In the genomic region with DNA sequence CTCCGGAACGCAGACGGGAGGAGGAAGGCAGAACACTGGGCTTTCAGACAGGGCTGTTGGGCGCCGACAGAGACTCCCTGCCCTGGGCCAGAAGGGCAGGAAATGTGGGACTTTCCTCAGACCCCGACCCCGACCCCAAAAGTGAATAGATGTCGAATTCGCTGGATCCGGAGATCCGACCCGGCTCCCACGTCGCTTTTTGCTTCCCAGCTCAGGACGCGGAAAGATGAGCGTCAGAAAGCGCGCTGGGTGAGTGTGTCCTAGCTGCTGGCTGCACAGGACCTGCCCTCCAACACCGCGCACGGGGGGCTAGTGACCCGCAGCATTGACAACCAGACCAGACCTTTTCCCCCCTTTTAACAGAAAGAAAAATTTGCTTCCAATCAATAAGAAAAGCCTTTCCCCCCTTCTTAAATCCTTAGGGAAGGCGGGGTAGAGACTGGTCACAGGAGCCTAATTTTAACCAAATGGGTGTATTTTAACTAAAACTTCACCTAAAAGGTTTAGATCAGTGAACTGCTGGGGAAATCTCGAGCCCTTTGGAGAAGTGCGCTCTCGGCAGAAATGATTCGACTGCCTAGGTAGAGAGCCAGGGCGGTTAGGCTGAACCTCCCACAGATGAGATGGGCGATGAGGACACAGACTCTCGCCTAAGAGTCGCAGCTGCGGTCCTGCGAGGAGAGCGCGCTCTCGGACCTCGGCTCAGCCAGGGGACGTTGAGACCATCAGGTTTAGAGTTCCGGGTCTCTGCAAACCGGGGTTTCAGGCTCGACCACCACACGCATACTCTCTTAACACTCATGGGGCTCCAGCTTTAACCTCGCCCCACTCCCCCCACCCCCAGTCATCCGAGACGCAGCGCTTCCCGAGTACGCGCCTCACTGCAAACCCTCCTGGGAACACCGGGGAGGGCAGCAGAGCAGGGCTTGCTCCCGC, we compare ENCODE assay signal across 8 mouse cellular contexts. TPM values are rescaled to one million over a fixed set of nuclear protein-coding genes. Genes with fewer than 3 reads are reported as not detected.
DNase-seq lines count a peak whose midpoint lies in the region; ATAC-seq and TF ChIP-seq lines count a peak whose summit lies in the region.

No protein-coding gene starts in this region.

- no peak overlapping the region for H3K27ac ChIP-seq in heart, adult 2 months
- H3K27ac ChIP-seq in hindbrain, embryonic 10.5 days: peak overlapping the region; percentile 53; the same call in 1 of the 2 replicates
- H3K27ac ChIP-seq in midbrain, embryonic 11.5 days (ENCODE audit: low read depth, low read length): no peak overlapping the region
- H3K27ac ChIP-seq in cerebellum, adult 2 months (ENCODE audit: insufficient read depth, low read length): no peak overlapping the region

- H3K27me3 ChIP-seq in heart, adult 2 months (ENCODE audit: control insufficient read depth, insufficient read depth, low read length): peaks cover 15% of the 10 kb centered on the region
- peaks cover 89% of the 10 kb centered on the region for H3K27me3 ChIP-seq in hindbrain, embryonic 10.5 days (ENCODE audit: insufficient read depth, poor library complexity, severe bottlenecking)
- peaks cover 63% of the 10 kb centered on the region for H3K27me3 ChIP-seq in midbrain, embryonic 11.5 days (ENCODE audit: control insufficient read depth, insufficient read depth, low read length)
- H3K27me3 ChIP-seq in cerebellum, adult 2 months (ENCODE audit: control insufficient read depth, insufficient read depth, low read length): peaks cover 3% of the 10 kb centered on the region; the same call in 1 of the 2 replicates

- H3K4me2 ChIP-seq in midbrain, embryonic 11.5 days: peak overlapping the region; percentile 92

- 3% methylated on average over 52 of the region's 52 CpGs for whole genome bisulfite sequencing in heart, adult 2 months
- under 1% methylated on average over 52 of the region's 52 CpGs for WGBS in hindbrain, embryonic 10.5 days
- WGBS in midbrain, embryonic 11.5 days: under 1% methylated on average over 52 of the region's 52 CpGs
- WGBS in cerebellum, adult 2 months: under 1% methylated on average over 52 of the region's 52 CpGs

- peaks cover 3% of the 10 kb centered on the region; the same call in 1 of the 2 replicates for H3K4me1 ChIP-seq in heart, adult 2 months (ENCODE audit: control insufficient read depth, insufficient read depth, low read length)
- peaks cover 63% of the 10 kb centered on the region for H3K4me1 ChIP-seq in hindbrain, embryonic 10.5 days (replicated peaks)
- peaks cover 19% of the 10 kb centered on the region for H3K4me1 ChIP-seq in midbrain, embryonic 11.5 days (ENCODE audit: control insufficient read depth, insufficient read depth, low read length)
- H3K4me1 ChIP-seq in cerebellum, adult 2 months (ENCODE audit: control insufficient read depth, insufficient read depth, low read length): no peaks in the 10 kb centered on the region

- no peak for TF ChIP-seq POLR2A in heart, adult 2 months (IDR thresholded peaks at IDR 0.05; ENCODE audit: insufficient read depth, low read depth, low read length)
- no peak for TF ChIP-seq POLR2A in brain, embryonic 14.5 days (IDR thresholded peaks at IDR 0.05; ENCODE audit: borderline replicate concordance, extremely low read depth, insufficient read depth, insufficient read length, poor library complexity, severe bottlenecking)
- no peak for TF ChIP-seq POLR2A in cerebellum, adult 2 months (IDR thresholded peaks at IDR 0.05; ENCODE audit: borderline replicate concordance, insufficient read depth, low read length)

- H3K36me3 ChIP-seq in heart, adult 2 months (ENCODE audit: control insufficient read depth, insufficient read depth, low read length): no peaks in the 10 kb centered on the region
- H3K36me3 ChIP-seq in hindbrain, embryonic 10.5 days: no peaks in the 10 kb centered on the region
- no peaks in the 10 kb centered on the region for H3K36me3 ChIP-seq in midbrain, embryonic 11.5 days (ENCODE audit: control insufficient read depth, insufficient read depth, low read length)

- no peak for TF ChIP-seq EP300 in heart, adult 2 months (IDR thresholded peaks at IDR 0.05; ENCODE audit: insufficient read depth, low read depth, low read length)

- H3K4me3 ChIP-seq in heart, adult 2 months: peak overlapping the region; percentile 22; the same call in 1 of the 2 replicates
- peak overlapping the region; percentile 62 for H3K4me3 ChIP-seq in hindbrain, embryonic 10.5 days
- peak overlapping the region; percentile 50 for H3K4me3 ChIP-seq in midbrain, embryonic 11.5 days (ENCODE audit: low read depth, low read length)
- no peak overlapping the region for H3K4me3 ChIP-seq in cerebellum, adult 2 months (replicated peaks; ENCODE audit: insufficient read depth, low read depth, low read length)

- no peaks in the 10 kb centered on the region for H3K9me3 ChIP-seq in hindbrain, embryonic 10.5 days
- H3K9me3 ChIP-seq in midbrain, embryonic 11.5 days (ENCODE audit: control insufficient read depth, low read length): no peaks in the 10 kb centered on the region

- ATAC-seq in midbrain, embryonic 11.5 days (ENCODE audit: low FRiP score): no peak

- no peak overlapping the region for H3K9ac ChIP-seq in heart, adult 2 months (ENCODE audit: low read depth, low read length)
- peak overlapping the region; percentile 53 for H3K9ac ChIP-seq in midbrain, embryonic 11.5 days (ENCODE audit: low read length)

- DNase-seq in heart, adult 2 months: no peak
- no peak for DNase-seq in heart, adult 18-20 months
- peak; percentile 25 for DNase-seq in brain, embryonic 14.5 days (ENCODE audit: low read depth)
- peak; percentile 61 for DNase-seq in hindbrain, embryonic 10.5 days (ENCODE audit: low spot score)
- peak; percentile 96 for DNase-seq in midbrain, embryonic 11.5 days (ENCODE audit: low spot score, missing footprints)
- no peak for DNase-seq in Muller cell, postnatal 12 days (ENCODE audit: inconsistent ontology term)
- DNase-seq in gastrocnemius, postnatal 14 days: no peak
- no peak for DNase-seq in cerebellum, adult 2 months

- no peaks in the 10 kb centered on the region for H3K79me2 ChIP-seq in heart, adult 2 months (replicated peaks; ENCODE audit: control insufficient read depth, insufficient read depth, low read length)

- intact Hi-C loops in heart, adult 2 months (cut with DNase I): loop anchor here (1.0 to 10.0 kb wide), 6 partner anchors 204 to 1504 kb away; no protein-coding TSS in a partner anchor
- intact Hi-C loops in gastrocnemius, postnatal 14 days (cut with DNase I; ENCODE audit: low total_unique reads): loop anchor here (5.0 kb wide), 1 partner anchor 1316 kb away; no protein-coding TSS in a partner anchor

- TF ChIP-seq CTCF in heart, adult 2 months (IDR thresholded peaks at IDR 0.05): no peak
- no peak for TF ChIP-seq CTCF in brain, embryonic 14.5 days (IDR thresholded peaks at IDR 0.05; ENCODE audit: borderline replicate concordance, extremely low read depth, insufficient read depth, insufficient read length)
- TF ChIP-seq CTCF in cerebellum, adult 2 months (IDR thresholded peaks at IDR 0.05; ENCODE audit: borderline replicate concordance, insufficient read depth, low read depth, low read length): no peak

RNA-seq across cellular contexts. Expression of gene Mafb, which starts 1.8 kb away (rescaled TPM):
- 10 to 100 TPM; 11.5 to 15.8 TPM for total RNA-seq in heart, adult 2 months (2021)
- 3.0 and 3.8 TPM in 2 replicates for polyA plus RNA-seq in heart, adult 2 months (2012; rRNA removed)
- total RNA-seq in heart, adult 18-20 months (2021): 1 to 10 TPM; 8.6 to 9.5 TPM
- polyA plus RNA-seq in brain, embryonic 14.5 days (2012; rRNA removed): 6.5 and 16.2 TPM in 2 replicates
- 14.5 and 16.9 TPM in 2 replicates for polyA plus RNA-seq in hindbrain, embryonic 10.5 days (2016; fragmentation: Nextera tagmentation; extraction: Ambion mirVana)
- polyA plus RNA-seq in midbrain, embryonic 11.5 days (2014; fragmentation: Nextera tagmentation; extraction: Ambion mirVana): 3.2 and 3.4 TPM in 2 replicates
- total RNA-seq in gastrocnemius, postnatal 14 days (2021): 10 to 100 TPM; 13.3 to 28.3 TPM
- polyA plus RNA-seq in cerebellum, adult 2 months (2012; rRNA removed): 2.7 and 4.3 TPM in 2 replicates

RNA-seq across cellular contexts. Expression of gene Gm826, which starts 34.7 kb away (rescaled TPM):
- 1 to 10 TPM; 7.8 to 8.3 TPM for total RNA-seq in heart, adult 2 months (2021)
- 10.9 and 21.5 TPM in 2 replicates for polyA plus RNA-seq in heart, adult 2 months (2012; rRNA removed)
- total RNA-seq in heart, adult 18-20 months (2021): 1 to 10 TPM; 7.7 to 8.2 TPM
- 0.09 TPM in 1 of 2 replicates, not detected in the other for polyA plus RNA-seq in brain, embryonic 14.5 days (2012; rRNA removed)
- polyA plus RNA-seq in hindbrain, embryonic 10.5 days (2016; fragmentation: Nextera tagmentation; extraction: Ambion mirVana): 0.33 and 0.39 TPM in 2 replicates
- not detected in 2 replicates for polyA plus RNA-seq in midbrain, embryonic 11.5 days (2014; fragmentation: Nextera tagmentation; extraction: Ambion mirVana)
- total RNA-seq in gastrocnemius, postnatal 14 days (2021): 1 to 10 TPM in 1 of 2 experiments, under 1 TPM in 1; 0.66 to 3.9 TPM
- 0.18 TPM in 1 of 2 replicates, not detected in the other for polyA plus RNA-seq in cerebellum, adult 2 months (2012; rRNA removed)

Comparison
In these comparisons a context has a peak if more than half of its experiments do, and no peak if none do; other contexts are left out.
1. DNase-seq: peak in brain, embryonic 14.5 days (single experiment), hindbrain, embryonic 10.5 days (single experiment) and midbrain, embryonic 11.5 days (single experiment); none in heart, adult 2 months (0 of 2), heart, adult 18-20 months (0 of 2), Muller cell, postnatal 12 days (single experiment), gastrocnemius, postnatal 14 days (single experiment) and cerebellum, adult 2 months (0 of 2).